Mouse (Mus musculus) hindbrain, embryonic 10.5 days (tissue): ENCODE data around the gene Tceal5. TPM values are rescaled to one million over a fixed set of nuclear protein-coding genes. Genes with fewer than 3 reads are reported as not detected.
"Not testable (repeated sequence)": the region's sequence is repeated elsewhere in the genome, so short reads cannot be mapped to it uniquely, and the experiment has no call there.

Experiments used
- DNase-seq: peaks from one replicate; pipeline ENCODE4 v3.0.0-alpha.2; 2017; ENCODE audit warnings: low spot score
- H3K27ac ChIP-seq: fragments of 300-500 bp; sonication (generic); 2 replicates; pipeline ENCODE4 v1.5.1; 2016; ENCODE audit warnings: mild to moderate bottlenecking, moderate library complexity
- H3K27me3 ChIP-seq: fragments of 300-500 bp; sonication (generic); 2 replicates; pipeline ENCODE4 v1.6.1; 2016; ENCODE audit warnings: mild to moderate bottlenecking; ENCODE audit not compliant: poor library complexity, insufficient read depth, severe bottlenecking
- H3K36me3 ChIP-seq: fragments of 300-500 bp; sonication (generic); 2 replicates; pipeline ENCODE4 v1.6.1; 2016; ENCODE audit warnings: mild to moderate bottlenecking, moderate library complexity
- H3K4me1 ChIP-seq: fragments of 300-500 bp; sonication (generic); replicated peaks from 2 replicates; pipeline ENCODE4 v1.6.1; 2016; ENCODE audit warnings: mild to moderate bottlenecking
- H3K4me3 ChIP-seq: fragments of 300-500 bp; sonication (generic); 2 replicates; pipeline ENCODE4 v1.5.1; 2016; ENCODE audit warnings: mild to moderate bottlenecking, moderate library complexity
- H3K9me3 ChIP-seq: fragments of 300-500 bp; sonication (generic); 2 replicates; pipeline ENCODE4 v1.6.1; 2016; ENCODE audit warnings: mild to moderate bottlenecking, moderate library complexity
- WGBS: fragments of 180-500 bp; shearing (Covaris S2); methylation state at CpG from one replicate; pipeline ENCODE4 v1.1.7; 2016; 5-methylcytosine and 5-hydroxymethylcytosine counted together
- polyA plus RNA-seq: library from polyadenylated mRNA; unstranded; fragments of >200 nt; fragmentation: Nextera tagmentation; extraction: Ambion mirVana; gene quantifications from 2 replicates; pipeline ENCODE4 v1.2.1, GENCODE M21; 2016

Tceal5 gene
- polyA plus RNA-seq, result 4.3 and 4.4 TPM in 2 replicates

DNA sequence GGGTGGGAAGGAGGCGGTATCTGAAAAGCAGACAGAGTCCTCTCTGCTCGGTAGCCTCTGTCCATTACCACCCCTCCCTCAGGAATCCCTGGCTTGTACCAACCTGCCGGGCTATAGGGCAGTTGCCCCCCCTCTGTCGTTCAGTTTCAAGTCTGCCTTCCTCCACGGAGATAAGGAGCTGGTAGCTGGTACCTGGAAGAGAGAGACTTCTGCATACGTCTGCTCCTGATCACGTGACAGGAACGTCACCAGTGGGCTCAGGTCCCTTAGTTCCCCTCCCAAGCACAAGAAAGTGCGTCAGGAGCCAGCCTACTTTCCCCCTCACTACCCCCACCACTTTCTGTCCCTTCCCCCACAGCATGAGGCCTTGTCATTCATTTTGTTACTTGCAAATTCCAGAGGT, at the start of gene Tceal5:
Gene Tceal5 (minus strand): TSS at position 213 of the 403 bp plus-strand sequence.
- Histone ChIP-seq H3K27ac (peak within 1 kb of the TSS; percentile 23; the same call in 1 of the 2 replicates), H3K9me3 (no peaks in the 10 kb centered on the region), H3K36me3 (no peaks in the 10 kb centered on the region), H3K4me3 (peak within 1 kb of the TSS; percentile 55), H3K27me3 (peaks cover 28% of the 10 kb centered on the region), H3K4me1 (peaks cover 6% of the 10 kb centered on the region; the same call in 1 of the 2 replicates)
- DNase-seq, result peak; percentile 31
- WGBS, result 18% methylated on average over 9 of the region's 9 CpGs

DNA sequence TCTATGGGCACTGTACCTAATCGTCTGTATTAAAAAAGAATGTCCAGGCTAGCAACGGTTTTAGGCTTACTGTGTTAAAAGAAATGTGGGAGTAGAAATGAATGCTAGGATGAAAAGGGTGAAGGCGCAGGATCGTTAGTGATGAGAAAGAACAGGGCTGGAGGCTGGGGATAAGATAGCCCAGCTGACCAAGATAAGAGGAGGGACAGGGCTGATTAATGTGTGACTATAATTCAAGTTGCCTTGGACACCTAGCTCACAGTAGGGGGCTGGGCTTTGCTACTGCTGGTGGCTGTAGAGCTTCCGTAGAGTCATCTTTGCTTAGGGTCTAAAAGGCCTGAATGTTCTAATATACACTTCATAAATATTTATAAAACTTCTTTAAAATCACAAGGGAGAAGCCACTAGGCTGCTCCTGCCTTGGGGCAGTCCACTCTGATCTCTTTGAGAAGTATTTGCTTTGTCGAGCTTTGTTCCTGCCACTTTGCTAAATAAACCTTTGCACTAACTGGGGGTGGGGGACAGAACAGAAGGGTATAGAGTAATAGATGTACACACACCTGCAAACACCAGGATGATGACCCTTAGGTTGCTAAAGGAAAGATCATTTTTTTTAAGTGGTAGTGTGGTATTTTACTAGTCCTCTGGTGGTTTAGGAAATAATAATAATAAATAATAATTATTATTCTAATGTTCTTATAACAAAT, 48.5 kb upstream of the Tceal5 start:
- Histone ChIP-seq H3K9me3 (no peaks in the 10 kb centered on the region), H3K27me3 (no peaks in the 10 kb centered on the region), H3K36me3 (peaks cover 10% of the 10 kb centered on the region), H3K27ac (no peak overlapping the region), H3K4me3 (no peak overlapping the region), H3K4me1 (no peaks in the 10 kb centered on the region)
- 78% methylated on average over 6 of the region's 6 CpGs for WGBS
- DNase-seq, result no peak

DNA sequence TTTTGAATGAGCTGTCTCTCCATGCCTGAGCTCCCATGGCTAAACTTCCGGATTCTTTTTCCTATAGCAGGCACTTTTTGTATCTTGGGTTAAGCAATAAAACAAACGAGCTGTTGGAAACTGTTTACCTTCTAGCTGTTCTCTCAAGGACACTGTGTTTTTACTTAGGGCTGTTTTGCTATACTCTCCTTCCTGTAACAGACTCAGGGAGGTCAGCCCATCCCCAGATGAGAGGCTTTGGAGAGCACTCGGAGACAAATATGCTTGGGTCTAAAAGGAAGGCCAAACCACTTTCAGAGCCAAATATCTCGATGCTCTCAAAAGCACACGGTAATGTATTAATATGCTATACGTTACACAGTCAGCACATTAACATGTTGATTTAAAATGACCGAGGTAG, 46.0 kb upstream of the Tceal5 start:
- Histone ChIP-seq H3K4me1 (0 out of 2 replicates have a peak, but pooled peaks cover 6% of the 10 kb centered on the region), H3K36me3 (peaks cover 11% of the 10 kb centered on the region), H3K4me3 (no peak overlapping the region), H3K27ac (no peak overlapping the region), H3K27me3 (peaks cover 4% of the 10 kb centered on the region; the same call in 1 of the 2 replicates), H3K9me3 (no peaks in the 10 kb centered on the region)
- no peak for DNase-seq
- 86% methylated on average over 7 of the region's 7 CpGs for WGBS

DNA sequence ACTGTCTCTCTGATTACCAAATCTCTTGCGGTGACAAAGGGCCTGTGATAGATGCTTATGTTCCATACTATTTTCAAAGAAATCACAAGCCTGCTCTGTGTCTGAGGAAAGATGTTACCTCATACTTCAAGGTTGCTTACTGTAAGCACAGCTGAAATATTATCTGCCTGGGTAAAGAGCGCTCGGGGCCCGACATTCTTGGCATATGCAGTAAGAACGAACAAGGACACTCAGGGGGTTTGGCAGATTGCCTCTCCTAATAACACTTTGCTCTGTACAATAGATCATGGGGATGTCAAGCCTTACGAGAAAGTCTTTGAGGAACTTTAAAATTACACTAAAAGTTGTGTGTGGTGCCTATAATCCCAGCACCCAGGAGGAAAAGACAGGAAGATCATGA, 45.1 kb upstream of the Tceal5 start:
- H3K27me3 ChIP-seq, result peaks cover 4% of the 10 kb centered on the region; the same call in 1 of the 2 replicates

DNA sequence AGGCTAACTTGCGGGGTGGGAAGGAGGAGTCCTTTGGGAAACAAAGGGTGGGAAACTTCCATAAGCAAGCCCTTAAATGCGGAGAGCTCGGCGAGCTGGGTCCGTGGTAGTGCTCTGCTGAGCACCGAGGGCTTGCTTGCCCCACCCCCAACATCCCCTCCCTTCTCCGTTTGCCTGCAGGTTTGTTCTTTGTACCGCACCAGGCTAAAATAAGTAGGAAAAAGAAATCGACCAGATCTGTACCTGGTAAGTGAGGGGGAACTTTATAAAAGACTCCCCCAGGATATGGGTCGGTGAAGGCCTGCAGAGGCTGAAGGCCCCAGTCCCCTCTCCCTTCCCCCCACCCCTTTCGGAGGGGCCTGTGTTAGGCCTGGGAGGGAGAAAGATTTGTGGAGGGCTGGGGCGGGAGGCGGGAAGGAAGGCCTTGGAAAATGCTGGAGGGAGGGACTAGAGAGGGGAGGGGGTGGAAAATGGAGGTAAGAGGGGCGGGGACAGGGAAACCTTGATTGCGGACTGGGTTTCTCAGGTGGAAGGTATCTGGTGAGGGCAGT, 41.9 kb upstream of the Tceal5 start:
- Histone ChIP-seq H3K4me3 (peak overlapping the region; percentile 62), H3K9me3 (no peaks in the 10 kb centered on the region), H3K4me1 (0 out of 2 replicates have a peak, but pooled peaks cover 6% of the 10 kb centered on the region), H3K27ac (peak overlapping the region; percentile 89), H3K27me3 (peaks cover 4% of the 10 kb centered on the region; the same call in 1 of the 2 replicates), H3K36me3 (peaks cover 11% of the 10 kb centered on the region)
- DNase-seq, result peak; percentile 18
- WGBS, result 22% methylated on average over 15 of the region's 15 CpGs

More for the DNA sequence above, 45.1 kb upstream of the Tceal5 start:
- no peak overlapping the region for H3K4me3 ChIP-seq
- 0 out of 2 replicates have a peak, but pooled peaks cover 6% of the 10 kb centered on the region for H3K4me1 ChIP-seq
- DNase-seq, result no peak
- WGBS, result 88% methylated on average over 6 of the region's 6 CpGs
- H3K27ac ChIP-seq, result no peak overlapping the region
- H3K36me3 ChIP-seq, result peaks cover 11% of the 10 kb centered on the region
- H3K9me3 ChIP-seq, result no peaks in the 10 kb centered on the region

DNA sequence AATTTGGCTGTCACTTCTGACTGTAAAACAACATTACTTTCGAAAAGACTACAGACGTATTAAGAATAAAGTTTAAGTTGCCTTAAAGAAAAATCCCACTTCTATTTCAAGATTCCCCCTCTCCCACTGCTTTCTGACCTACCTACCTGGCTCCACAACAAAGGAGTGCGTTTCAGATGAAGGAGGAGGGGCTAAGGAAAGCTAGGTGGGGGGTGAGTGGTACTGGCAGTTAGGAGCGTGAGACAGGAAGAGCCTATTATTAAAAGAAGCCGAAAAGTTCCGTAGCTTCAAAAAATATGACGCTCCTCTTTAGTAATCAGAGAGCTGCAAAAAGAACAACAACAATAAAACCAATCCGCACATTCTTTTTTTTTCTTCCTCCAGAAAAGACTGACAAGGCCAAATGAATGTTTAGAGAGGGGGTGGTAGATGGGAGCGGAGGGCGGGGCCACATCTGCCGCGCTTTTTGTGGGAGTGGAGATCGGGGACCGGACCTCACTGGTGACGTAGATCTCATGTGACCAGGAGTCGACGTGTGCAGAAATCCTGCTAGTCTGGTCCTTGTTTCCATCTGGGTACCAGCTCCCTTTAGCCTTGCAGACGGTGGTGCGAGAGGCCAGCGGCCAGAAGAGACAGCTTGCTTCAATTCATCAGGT, 41.0 kb upstream of the Tceal5 start, which contains the start of gene Tceal9:
Gene Tceal9 (plus strand): TSS at position 506 of the 656 bp plus-strand sequence.
- peaks cover 11% of the 10 kb centered on the region for H3K36me3 ChIP-seq
- DNase-seq, result peak; percentile 78
- H3K4me3 ChIP-seq, result peak within 1 kb of the TSS; percentile 62
- H3K27ac ChIP-seq, result peak within 1 kb of the TSS; percentile 89
- H3K27me3 ChIP-seq, result peaks cover 4% of the 10 kb centered on the region; the same call in 1 of the 2 replicates
- H3K4me1 ChIP-seq, result 0 out of 2 replicates have a peak, but pooled peaks cover 6% of the 10 kb centered on the region
- no peaks in the 10 kb centered on the region for H3K9me3 ChIP-seq
- WGBS, result 21% methylated on average over 20 of the region's 20 CpGs

DNA sequence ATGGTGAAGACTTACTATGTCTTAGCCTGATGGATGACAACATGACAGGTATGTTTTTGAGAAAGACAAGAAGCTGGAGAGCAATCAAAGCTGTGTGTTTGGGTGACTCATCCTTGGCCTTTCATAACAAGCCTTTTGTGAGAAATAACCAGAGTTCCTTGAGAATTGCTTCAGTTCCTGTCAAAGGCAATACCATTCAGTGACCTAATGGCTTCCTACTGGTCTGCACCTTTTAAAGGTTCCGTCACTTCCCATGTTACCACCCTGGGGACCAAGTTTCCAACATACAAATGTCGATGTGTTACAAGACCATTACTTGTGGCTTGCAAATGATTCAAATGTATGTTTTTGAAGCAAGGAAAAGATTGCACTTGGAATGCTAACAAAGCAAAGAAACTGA, 39.5 kb upstream of the Tceal5 start:
- Histone ChIP-seq H3K27me3 (peaks cover 4% of the 10 kb centered on the region; the same call in 1 of the 2 replicates), H3K36me3 (peaks cover 11% of the 10 kb centered on the region), H3K9me3 (no peaks in the 10 kb centered on the region), H3K4me1 (0 out of 2 replicates have a peak, but pooled peaks cover 6% of the 10 kb centered on the region), H3K27ac (no peak overlapping the region), H3K4me3 (no peak overlapping the region)
- WGBS, result 91% methylated on average over 2 of the region's 2 CpGs
- no peak for DNase-seq

DNA sequence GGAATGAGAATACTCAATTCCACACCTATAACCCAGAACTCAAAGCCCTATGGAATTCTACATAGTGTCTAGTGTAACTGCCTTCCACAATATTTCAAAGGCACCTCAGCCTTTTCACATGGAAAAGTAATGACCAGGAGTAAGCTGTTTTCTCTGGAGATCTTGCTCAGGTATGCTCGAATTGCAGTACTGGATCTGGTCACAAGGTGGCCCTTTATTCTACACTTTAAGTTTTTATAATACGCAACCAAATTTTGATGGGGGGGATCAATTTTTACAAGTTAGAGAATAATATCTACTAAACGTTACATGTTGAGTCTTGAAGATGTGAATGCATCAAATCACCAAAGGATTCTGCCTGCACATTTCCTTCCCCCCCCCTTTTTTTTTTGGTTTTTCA, 34.4 kb upstream of the Tceal5 start:
- Histone ChIP-seq H3K27ac (no peak overlapping the region), H3K36me3 (no peaks in the 10 kb centered on the region), H3K9me3 (no peaks in the 10 kb centered on the region), H3K4me3 (no peak overlapping the region), H3K27me3 (no peaks in the 10 kb centered on the region), H3K4me1 (no peaks in the 10 kb centered on the region)
- DNase-seq, result no peak
- WGBS, result 59% methylated on average over 3 of the region's 3 CpGs

DNA sequence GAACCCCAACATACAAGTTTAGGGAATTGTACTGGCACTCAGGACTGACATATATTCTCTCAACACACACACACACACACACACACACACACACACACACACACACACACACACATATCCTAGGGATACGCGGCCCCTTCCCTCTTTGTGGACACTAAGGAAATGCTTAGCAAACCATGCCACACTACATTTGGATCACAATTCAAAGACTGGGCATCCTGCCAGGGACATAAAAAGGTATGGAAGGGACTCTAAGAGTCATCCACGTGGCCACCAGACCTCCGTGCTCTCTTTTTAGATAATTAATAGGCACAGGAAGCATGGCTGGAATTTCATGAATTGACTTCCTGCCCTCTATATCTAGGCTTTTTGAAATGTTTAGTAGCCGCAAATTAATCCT, 24.1 kb upstream of the Tceal5 start:
- no peak for DNase-seq

DNA sequence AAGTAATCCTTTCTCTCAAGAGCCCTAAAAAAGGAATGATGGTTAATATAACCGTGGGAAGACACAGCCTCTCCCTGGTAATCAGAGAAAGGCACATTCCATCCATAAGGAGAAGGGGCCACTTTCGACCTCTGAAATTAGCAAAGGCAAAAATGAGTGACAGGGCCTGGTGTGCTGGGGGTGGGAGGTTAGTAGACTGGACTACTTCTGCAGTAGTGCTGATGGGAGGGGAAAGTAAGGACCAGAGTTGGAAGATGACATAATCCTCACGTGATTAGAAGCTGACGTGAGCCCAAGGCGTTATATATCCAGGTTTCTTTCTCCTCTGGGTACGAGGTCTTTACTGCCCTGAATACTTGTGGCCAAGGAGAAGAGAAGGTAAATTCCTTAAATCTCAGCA, 20.0 kb upstream of the Tceal5 start:
- Histone ChIP-seq H3K27ac (no peak overlapping the region), H3K36me3 (no peaks in the 10 kb centered on the region), H3K4me3 (no peak overlapping the region), H3K27me3 (peaks cover 9% of the 10 kb centered on the region; the same call in 1 of the 2 replicates), H3K4me1 (no peaks in the 10 kb centered on the region), H3K9me3 (no peaks in the 10 kb centered on the region)
- 74% methylated on average over 6 of the region's 6 CpGs for WGBS
- no peak for DNase-seq

More for the DNA sequence above, 24.1 kb upstream of the Tceal5 start:
- 83% methylated on average over 5 of the region's 5 CpGs for WGBS
- H3K9me3 ChIP-seq, result no peaks in the 10 kb centered on the region
- no peak overlapping the region for H3K27ac ChIP-seq
- H3K4me3 ChIP-seq, result no peak overlapping the region
- H3K4me1 ChIP-seq, result no peaks in the 10 kb centered on the region
- H3K36me3 ChIP-seq, result no peaks in the 10 kb centered on the region
- H3K27me3 ChIP-seq, result peaks cover 14% of the 10 kb centered on the region; the same call in 1 of the 2 replicates

DNA sequence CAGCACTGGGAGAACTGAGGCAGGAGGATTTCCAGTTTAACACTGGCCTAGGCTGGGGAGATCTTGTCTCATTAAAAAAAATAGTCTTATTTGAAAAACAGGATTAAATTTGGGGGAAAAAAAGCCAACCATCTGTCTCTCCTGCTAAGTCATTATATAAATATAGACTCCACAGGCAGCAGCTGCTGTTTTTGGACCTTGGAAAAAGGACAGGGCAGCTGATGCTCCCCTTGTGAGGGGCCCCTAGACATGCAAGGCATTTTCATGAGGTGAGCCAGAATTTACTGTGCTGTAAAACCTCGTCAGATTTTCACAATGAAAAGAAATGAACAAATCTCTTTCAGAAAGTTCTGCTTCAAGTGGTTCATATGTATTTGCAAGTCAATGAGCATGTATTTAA, 12.6 kb upstream of the Tceal5 start:
- Histone ChIP-seq H3K36me3 (0 out of 2 replicates have a peak, but pooled peaks cover 5% of the 10 kb centered on the region), H3K27me3 (no peaks in the 10 kb centered on the region; the same call in 1 of the 2 replicates), H3K9me3 (no peaks in the 10 kb centered on the region), H3K4me1 (0 out of 2 replicates have a peak, but pooled peaks cover 4% of the 10 kb centered on the region), H3K4me3 (no peak overlapping the region), H3K27ac (no peak overlapping the region)
- 63% methylated on average over 1 of the region's 1 CpGs for WGBS
- no peak for DNase-seq

DNA sequence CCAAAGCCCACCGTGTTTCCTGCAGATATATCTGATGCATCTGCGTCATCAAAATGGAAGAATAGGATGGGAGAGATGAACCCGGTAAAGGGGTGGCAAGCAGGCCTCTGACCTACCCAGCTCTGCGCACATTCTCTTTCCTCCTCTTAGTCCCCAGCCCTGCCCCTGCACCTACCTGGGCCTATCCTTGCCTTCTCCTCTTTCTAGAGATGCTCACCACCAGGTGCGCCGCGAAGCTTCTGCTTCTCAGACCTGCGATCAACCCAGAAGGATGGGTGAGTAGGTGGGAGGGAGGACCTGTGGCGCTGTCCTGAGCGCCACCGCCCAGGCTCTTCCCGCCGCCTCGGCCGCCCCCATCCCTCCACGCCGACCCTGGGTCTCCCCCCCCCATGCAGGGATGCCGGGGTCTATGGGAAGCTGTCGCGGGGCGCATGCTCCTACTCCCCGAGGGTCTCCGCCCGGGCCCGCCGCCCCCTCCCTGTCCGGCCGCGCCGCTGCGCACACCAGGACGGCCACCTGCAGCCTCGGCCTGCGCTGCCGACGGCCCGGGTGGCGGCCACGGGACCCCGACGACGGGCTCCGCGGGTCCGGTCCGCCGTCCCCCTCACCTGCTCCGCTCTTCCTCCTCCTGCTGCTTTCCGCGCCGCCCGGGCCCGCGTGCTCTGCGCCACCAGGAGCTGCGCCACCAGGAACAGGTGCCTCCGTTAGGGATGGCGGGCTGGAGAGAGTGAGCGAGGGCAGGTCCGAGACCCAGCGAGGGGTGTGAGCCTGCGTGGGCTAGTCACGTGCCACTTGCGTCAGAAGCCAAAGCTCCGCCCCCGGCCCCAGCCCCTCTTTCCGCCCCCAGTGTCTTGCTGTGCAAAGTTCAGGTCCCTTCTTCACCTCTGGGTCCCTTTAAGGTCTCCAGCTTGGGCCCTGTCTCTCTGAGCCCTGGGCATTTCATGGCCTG, 11.3 kb upstream of the Tceal5 start, which contains the start of the genes Tceal7 and Bex1:
Gene Tceal7 (plus strand): TSS at position 51 of the 949 bp plus-strand sequence.
Gene Bex1 (minus strand): TSS at position 785 of the 949 bp plus-strand sequence.
- WGBS, result 21% methylated on average over 31 of the region's 67 CpGs
- H3K36me3 ChIP-seq, H3K9me3 ChIP-seq, H3K4me1 ChIP-seq, DNase-seq, H3K27me3 ChIP-seq: not testable (repeated sequence)
- Histone ChIP-seq H3K4me3 (peak within 1 kb of the TSS; percentile 55), H3K27ac (peak within 1 kb of the TSS; percentile 71; the same call in 1 of the 2 replicates)
